10 mouse cellular contexts compared by ENCODE assay signal in genomic region chr10:20405471-20405870, GRCm38 (mm10). TPM values are rescaled to one million over a fixed set of nuclear protein-coding genes. Genes with fewer than 3 reads are reported as not detected.
DNase-seq lines count a peak whose midpoint lies in the region; ATAC-seq and TF ChIP-seq lines count a peak whose summit lies in the region.
"Had no signal": no experiment of that assay in that cellular context is flagged by ENCODE, and none has a peak within 500 bp of the region (broad histone marks: within the 10 kb centered on the region; RNA-seq: fewer than 3 reads in every experiment).

No protein-coding gene starts in this region.

- no peaks in the 10 kb centered on the region for H3K27me3 ChIP-seq in cerebellum, adult 2 months (ENCODE audit: control insufficient read depth, insufficient read depth, low read length)
- no peaks in the 10 kb centered on the region for H3K27me3 ChIP-seq in kidney, embryonic 16.5 days (ENCODE audit: insufficient read depth, low read length)
- H3K27me3 ChIP-seq: heart, embryonic 13.5 days; stomach, embryonic 15.5 days had no signal

- H3K4me3 ChIP-seq in cerebellum, adult 2 months (replicated peaks; ENCODE audit: insufficient read depth, low read depth, low read length) = no peak overlapping the region
- no peak overlapping the region for H3K4me3 ChIP-seq in kidney, embryonic 16.5 days (ENCODE audit: low read length)
- H3K4me3 ChIP-seq: heart, embryonic 13.5 days; stomach, embryonic 15.5 days had no signal

- H3K4me1 ChIP-seq in cerebellum, adult 2 months (ENCODE audit: control insufficient read depth, insufficient read depth, low read length) = no peaks in the 10 kb centered on the region
- H3K4me1 ChIP-seq in kidney, embryonic 16.5 days (ENCODE audit: insufficient read depth, low read length) = no peaks in the 10 kb centered on the region

- WGBS in cerebellum, adult 2 months = 93% methylated on average over 2 of the region's 2 CpGs
- WGBS in kidney, embryonic 16.5 days = 83% methylated on average over 2 of the region's 2 CpGs

- TF ChIP-seq POLR2A in cerebellum, adult 2 months (IDR thresholded peaks at IDR 0.05; ENCODE audit: borderline replicate concordance, insufficient read depth, low read length) = no peak

- H3K9ac ChIP-seq in kidney, embryonic 16.5 days (replicated peaks; ENCODE audit: low read length) = no peak overlapping the region
- H3K9ac ChIP-seq: heart, embryonic 13.5 days; stomach, embryonic 15.5 days had no signal

- H3K9me3 ChIP-seq in kidney, embryonic 16.5 days (ENCODE audit: low read length) = no peaks in the 10 kb centered on the region
- H3K9me3 ChIP-seq: heart, embryonic 13.5 days; stomach, embryonic 15.5 days had no signal

- H3K4me2 ChIP-seq in kidney, embryonic 16.5 days (replicated peaks; ENCODE audit: low read depth, low read length) = no peak overlapping the region
- H3K4me2 ChIP-seq: heart, embryonic 13.5 days; stomach, embryonic 15.5 days had no signal

- DNase-seq in cerebellum, adult 2 months = no peak
- no peak for DNase-seq in cerebellum, adult 8-10 months
- DNase-seq in urinary bladder, postnatal 36 days (ENCODE audit: low spot score in 2 of 2) = peak; percentile 20 to 37
- DNase-seq in urinary bladder, adult 18-20 months (ENCODE audit: low spot score in 2 of 2) = no peak
- peak; percentile 40 for DNase-seq in gastrocnemius, postnatal 10 days
- DNase-seq in lung, postnatal 10 days = peak; percentile 82
- peak; percentile 28 for DNase-seq in right cerebral cortex, postnatal 14 days

- H3K27ac ChIP-seq in cerebellum, adult 2 months (ENCODE audit: insufficient read depth, low read length) = no peak overlapping the region
- H3K27ac ChIP-seq in kidney, embryonic 16.5 days (ENCODE audit: low read length) = no peak overlapping the region
- H3K27ac ChIP-seq: heart, embryonic 13.5 days; stomach, embryonic 15.5 days had no signal

- H3K36me3 ChIP-seq in kidney, embryonic 16.5 days (ENCODE audit: insufficient read depth, low read length) = no peaks in the 10 kb centered on the region
- H3K36me3 ChIP-seq: stomach, embryonic 15.5 days had no signal

- TF ChIP-seq CTCF in cerebellum, adult 2 months (IDR thresholded peaks at IDR 0.05; ENCODE audit: borderline replicate concordance, insufficient read depth, low read depth, low read length) = peak; percentile 57

- peak; percentile 69; the same call in 1 of the 2 replicates for ATAC-seq in kidney, embryonic 16.5 days (ENCODE audit: low FRiP score, low TSS enrichment)

RNA-seq across cellular contexts. Expression of gene Mtfr2, which starts 57.9 kb away (rescaled TPM):
- polyA plus RNA-seq in cerebellum, adult 2 months (2012; rRNA removed) = 0.59 and 0.70 TPM in 2 replicates
- 1 to 10 TPM; 1.2 to 1.5 TPM for total RNA-seq in gastrocnemius, postnatal 10 days (2021)
- polyA plus RNA-seq in kidney, embryonic 16.5 days (2015; fragmentation: Nextera tagmentation; extraction: Ambion mirVana) = 1.7 and 2.9 TPM in 2 replicates

Comparison
In these comparisons a context has a peak if more than half of its experiments do, and no peak if none do; other contexts are left out.
1. DNase-seq: peak in urinary bladder, postnatal 36 days (2 of 2), gastrocnemius, postnatal 10 days (single experiment), lung, postnatal 10 days (single experiment) and right cerebral cortex, postnatal 14 days (single experiment); none in cerebellum, adult 2 months (0 of 2), cerebellum, adult 8-10 months (single experiment) and urinary bladder, adult 18-20 months (0 of 2).